Mouse (Mus musculus) limb, embryonic 10.5 days (tissue): ENCODE measurements at regions not wholly inside any gene's neighbourhood (a gene's known extent, or its start where the extent isn't known, plus 50 kb on each side); places are given as distances from the start of the nearest gene placed in this dataset.

Experiments
- DNase-seq: peaks from one replicate; pipeline ENCODE4 v3.0.0-alpha.2; 2017; ENCODE audit warnings: low spot score
- H3K27ac ChIP-seq: fragments of 300-500 bp; sonication (generic); 2 replicates; pipeline ENCODE4 v1.5.1; 2016; ENCODE audit warnings: mild to moderate bottlenecking
- H3K27me3 ChIP-seq: fragments of 300-500 bp; sonication (generic); 2 replicates; pipeline ENCODE4 v1.6.1; 2016; ENCODE audit warnings: low read depth, mild to moderate bottlenecking; ENCODE audit not compliant: poor library complexity, severe bottlenecking
- H3K36me3 ChIP-seq: fragments of 300-500 bp; sonication (generic); 2 replicates; pipeline ENCODE4 v1.6.1; 2016; ENCODE audit warnings: mild to moderate bottlenecking, moderate library complexity
- H3K4me1 ChIP-seq: fragments of 300-500 bp; sonication (generic); 2 replicates; pipeline ENCODE4 v1.6.1; 2016
- H3K4me3 ChIP-seq: fragments of 300-500 bp; sonication (generic); 2 replicates; pipeline ENCODE4 v1.5.1; 2016; ENCODE audit warnings: mild to moderate bottlenecking, moderate library complexity
- H3K9me3 ChIP-seq: fragments of 300-500 bp; sonication (generic); replicated peaks from 2 replicates; pipeline ENCODE4 v1.6.1; 2016; ENCODE audit warnings: mild to moderate bottlenecking
- WGBS: fragments of 180-500 bp; shearing (Covaris S2); methylation state at CpG from one replicate; pipeline ENCODE4 v1.1.7; 2016; 5-methylcytosine and 5-hydroxymethylcytosine counted together

DNA sequence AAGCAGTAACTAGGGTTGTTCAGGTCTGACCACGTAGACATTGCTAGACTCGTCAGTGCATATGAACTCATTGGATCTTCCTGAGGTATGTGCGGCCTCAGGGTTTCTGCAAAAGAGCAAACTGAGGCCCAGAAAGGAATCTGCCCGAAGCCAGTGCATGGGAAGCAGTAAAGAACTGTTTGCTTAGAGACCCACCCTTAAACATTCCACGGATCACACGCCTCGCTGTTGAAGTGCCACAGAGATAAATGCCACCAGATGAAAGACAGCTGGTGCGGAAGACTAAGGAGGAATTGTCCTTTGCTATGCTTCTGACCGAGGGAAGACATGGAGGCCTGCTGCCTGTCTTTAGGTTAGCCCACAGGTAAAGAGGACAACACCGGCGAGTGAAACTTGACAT lies 382.0 kb upstream of the Arglu1 start:
- Histone ChIP-seq H3K27ac (no peak overlapping the region), H3K36me3 (no peaks in the 10 kb centered on the region), H3K4me3 (no peak overlapping the region), H3K4me1 (no peaks in the 10 kb centered on the region), H3K9me3 (no peaks in the 10 kb centered on the region), H3K27me3 (no peaks in the 10 kb centered on the region)
- 80% methylated on average over 11 of the region's 11 CpGs for WGBS
- no peak for DNase-seq

DNA sequence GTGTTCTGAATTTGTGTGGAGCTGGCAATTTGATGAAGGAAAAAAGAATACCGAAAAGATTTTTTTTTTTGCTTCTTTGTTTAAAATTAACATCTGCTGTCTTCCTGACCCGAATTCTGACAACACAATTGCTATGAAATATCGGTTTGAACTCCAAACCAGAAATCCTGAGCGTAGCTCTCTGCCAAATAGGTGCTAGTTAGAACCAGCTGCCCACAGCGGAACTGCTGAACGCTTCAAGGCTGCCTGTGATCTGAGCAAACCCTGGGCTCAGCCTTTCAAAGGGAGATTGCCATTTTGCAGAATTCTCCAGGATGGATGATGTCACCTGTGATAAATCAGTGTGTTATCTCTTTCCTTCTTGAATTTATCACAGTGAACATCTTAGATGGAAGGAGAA lies 380.6 kb upstream of the Arglu1 start:
- no peak overlapping the region for H3K27ac ChIP-seq
- H3K9me3 ChIP-seq: no peaks in the 10 kb centered on the region
- no peaks in the 10 kb centered on the region for H3K27me3 ChIP-seq
- H3K4me1 ChIP-seq: no peaks in the 10 kb centered on the region
- no peak overlapping the region for H3K4me3 ChIP-seq
- WGBS: 55% methylated on average over 6 of the region's 6 CpGs
- no peaks in the 10 kb centered on the region for H3K36me3 ChIP-seq
- DNase-seq: no peak

DNA sequence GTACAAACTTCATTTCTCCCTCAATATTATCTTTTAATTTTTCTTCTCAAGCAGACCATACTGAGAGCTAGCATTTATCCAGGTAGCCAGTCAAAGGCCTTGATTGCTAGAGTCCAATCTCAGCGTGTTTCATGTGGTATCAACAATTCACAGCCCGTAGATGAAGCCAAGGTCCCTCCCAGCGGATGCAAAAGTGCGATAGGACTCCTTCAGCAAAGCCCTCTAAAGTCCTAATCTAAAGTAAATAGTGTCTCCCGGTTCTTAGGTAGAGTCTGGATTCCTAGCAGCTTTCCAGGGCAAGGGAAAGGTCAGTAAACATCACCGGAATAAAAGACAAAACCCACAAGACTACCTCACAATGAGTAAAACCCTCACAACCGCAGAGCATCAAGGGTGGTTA lies 379.5 kb upstream of the Arglu1 start:
- 82% methylated on average over 7 of the region's 7 CpGs for WGBS
- Histone ChIP-seq H3K4me1 (no peaks in the 10 kb centered on the region), H3K36me3 (no peaks in the 10 kb centered on the region), H3K4me3 (no peak overlapping the region), H3K27ac (no peak overlapping the region), H3K27me3 (no peaks in the 10 kb centered on the region), H3K9me3 (no peaks in the 10 kb centered on the region)
- no peak for DNase-seq

DNA sequence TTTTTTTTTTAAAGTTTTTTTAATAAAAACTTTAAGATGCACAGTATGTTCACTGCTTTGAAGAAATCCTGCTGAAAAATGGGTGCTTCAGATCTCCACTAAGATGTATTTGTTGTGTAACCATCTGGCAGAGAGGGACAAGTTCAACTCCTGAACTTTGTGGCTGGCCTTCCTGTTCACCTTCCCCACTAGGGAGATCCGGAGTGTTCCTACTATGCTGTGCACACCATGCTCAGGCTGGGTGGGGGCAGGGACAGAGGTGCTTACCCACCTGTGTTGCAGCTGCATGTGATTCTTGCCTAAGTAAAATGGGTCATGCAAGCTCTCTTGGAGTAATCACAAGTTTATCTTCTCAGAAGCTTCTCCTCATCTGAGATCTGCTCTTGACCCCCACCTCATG lies 377.4 kb upstream of the Arglu1 start:
- WGBS: 56% methylated on average over 1 of the region's 1 CpGs
- no peaks in the 10 kb centered on the region for H3K4me1 ChIP-seq
- H3K36me3 ChIP-seq: no peaks in the 10 kb centered on the region
- H3K4me3 ChIP-seq: no peak overlapping the region
- no peaks in the 10 kb centered on the region for H3K27me3 ChIP-seq
- DNase-seq: no peak
- H3K27ac ChIP-seq: no peak overlapping the region
- no peaks in the 10 kb centered on the region for H3K9me3 ChIP-seq

DNA sequence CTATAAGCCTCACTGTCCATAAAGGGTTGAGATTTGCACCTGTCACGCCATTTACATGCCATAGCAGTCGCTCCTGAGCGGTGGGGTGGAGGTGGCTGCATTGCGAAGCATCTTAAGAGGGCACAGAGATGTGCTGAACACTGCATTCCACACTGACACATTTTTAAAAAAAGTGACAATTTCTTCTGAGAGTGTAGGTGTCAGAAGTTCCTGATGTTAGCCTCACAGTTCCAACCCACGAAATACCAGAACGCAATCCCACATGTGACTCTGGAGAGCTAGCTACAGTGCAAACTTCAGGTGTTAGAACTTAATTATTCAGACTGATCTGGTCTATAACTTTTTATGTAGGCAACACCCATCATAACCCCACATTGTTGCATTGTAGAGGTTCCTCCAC lies 369.8 kb upstream of the Arglu1 start:
- Histone ChIP-seq H3K27me3 (no peaks in the 10 kb centered on the region), H3K4me1 (peaks cover 9% of the 10 kb centered on the region), H3K9me3 (no peaks in the 10 kb centered on the region), H3K27ac (no peak overlapping the region), H3K4me3 (no peak overlapping the region), H3K36me3 (no peaks in the 10 kb centered on the region)
- DNase-seq: no peak
- WGBS: 93% methylated on average over 6 of the region's 6 CpGs

DNA sequence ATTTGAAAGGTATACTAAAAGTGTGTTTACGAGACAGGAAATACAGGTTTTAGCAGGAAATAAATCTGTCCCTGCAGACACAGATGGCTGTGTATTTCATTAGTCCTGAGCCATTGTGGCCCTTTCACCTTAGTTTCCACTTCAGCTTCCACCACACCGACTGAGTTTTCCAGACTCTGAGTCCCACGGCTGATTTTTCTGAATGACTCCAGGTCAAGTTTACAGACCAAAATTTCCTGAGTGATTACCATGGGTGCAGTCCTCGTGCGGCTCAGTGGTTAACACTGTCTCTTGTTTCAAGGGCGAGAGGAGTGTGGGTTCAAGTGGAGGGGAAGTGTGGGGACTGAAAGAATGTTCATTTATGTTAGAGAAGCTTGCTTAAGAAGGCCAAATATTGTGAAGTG lies 365.1 kb upstream of the Arglu1 start:
- Histone ChIP-seq H3K9me3 (no peaks in the 10 kb centered on the region), H3K4me3 (no peak overlapping the region), H3K36me3 (no peaks in the 10 kb centered on the region), H3K27ac (peak overlapping the region; percentile 16; the same call in 1 of the 2 replicates), H3K27me3 (peaks cover 6% of the 10 kb centered on the region; the same call in 1 of the 2 replicates), H3K4me1 (peaks cover 31% of the 10 kb centered on the region)
- 41% methylated on average over 6 of the region's 6 CpGs for WGBS
- peak; percentile 40 for DNase-seq

DNA sequence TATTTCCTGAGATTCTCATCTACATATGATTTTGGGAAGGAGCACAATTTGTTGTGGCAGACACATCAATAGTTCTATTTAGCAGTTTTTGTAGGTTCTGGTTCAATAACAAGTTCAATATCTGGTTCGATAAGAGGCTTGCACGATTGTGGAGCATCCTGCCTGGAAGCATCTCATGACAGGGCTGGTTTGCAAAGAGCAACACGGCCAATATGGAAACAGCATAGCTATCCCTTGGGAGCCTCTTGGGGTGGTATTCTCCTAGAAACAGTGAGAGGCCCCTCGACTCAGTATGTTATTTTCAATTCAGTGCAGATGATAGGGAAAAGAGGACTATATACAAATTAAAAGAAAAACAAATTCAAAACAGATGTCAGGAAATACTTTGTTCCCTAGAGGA lies 364.5 kb upstream of the Arglu1 start:
- Histone ChIP-seq H3K9me3 (no peaks in the 10 kb centered on the region), H3K27me3 (peaks cover 6% of the 10 kb centered on the region; the same call in 1 of the 2 replicates), H3K36me3 (no peaks in the 10 kb centered on the region), H3K27ac (peak overlapping the region; percentile 10; the same call in 1 of the 2 replicates), H3K4me3 (no peak overlapping the region), H3K4me1 (peaks cover 38% of the 10 kb centered on the region)
- no peak for DNase-seq
- 70% methylated on average over 4 of the region's 4 CpGs for WGBS

DNA sequence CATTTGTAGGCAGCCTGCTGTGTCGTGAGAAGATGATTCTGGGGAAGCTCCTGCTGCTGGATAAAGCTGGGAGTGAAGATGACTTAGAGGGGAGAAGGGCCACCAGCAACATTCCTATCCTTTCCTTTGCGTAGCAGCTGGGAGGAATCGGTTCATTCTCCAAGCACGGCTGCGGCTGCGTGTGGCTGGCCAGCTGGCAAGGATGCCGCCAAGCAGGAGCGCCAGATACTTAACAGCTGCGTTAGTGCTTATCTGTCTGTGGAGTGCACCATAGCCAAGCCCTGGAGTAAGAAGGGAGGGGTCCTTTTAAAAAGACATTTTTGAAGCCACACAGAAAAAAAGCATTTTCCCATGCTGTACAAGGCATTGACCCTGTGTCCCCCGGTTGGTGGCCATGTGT lies 361.4 kb upstream of the Arglu1 start:
- no peak overlapping the region for H3K27ac ChIP-seq
- H3K4me3 ChIP-seq: no peak overlapping the region
- H3K36me3 ChIP-seq: no peaks in the 10 kb centered on the region
- H3K27me3 ChIP-seq: peaks cover 6% of the 10 kb centered on the region; the same call in 1 of the 2 replicates
- DNase-seq: no peak
- H3K4me1 ChIP-seq: peaks cover 46% of the 10 kb centered on the region
- WGBS: 77% methylated on average over 10 of the region's 10 CpGs
- no peaks in the 10 kb centered on the region for H3K9me3 ChIP-seq

DNA sequence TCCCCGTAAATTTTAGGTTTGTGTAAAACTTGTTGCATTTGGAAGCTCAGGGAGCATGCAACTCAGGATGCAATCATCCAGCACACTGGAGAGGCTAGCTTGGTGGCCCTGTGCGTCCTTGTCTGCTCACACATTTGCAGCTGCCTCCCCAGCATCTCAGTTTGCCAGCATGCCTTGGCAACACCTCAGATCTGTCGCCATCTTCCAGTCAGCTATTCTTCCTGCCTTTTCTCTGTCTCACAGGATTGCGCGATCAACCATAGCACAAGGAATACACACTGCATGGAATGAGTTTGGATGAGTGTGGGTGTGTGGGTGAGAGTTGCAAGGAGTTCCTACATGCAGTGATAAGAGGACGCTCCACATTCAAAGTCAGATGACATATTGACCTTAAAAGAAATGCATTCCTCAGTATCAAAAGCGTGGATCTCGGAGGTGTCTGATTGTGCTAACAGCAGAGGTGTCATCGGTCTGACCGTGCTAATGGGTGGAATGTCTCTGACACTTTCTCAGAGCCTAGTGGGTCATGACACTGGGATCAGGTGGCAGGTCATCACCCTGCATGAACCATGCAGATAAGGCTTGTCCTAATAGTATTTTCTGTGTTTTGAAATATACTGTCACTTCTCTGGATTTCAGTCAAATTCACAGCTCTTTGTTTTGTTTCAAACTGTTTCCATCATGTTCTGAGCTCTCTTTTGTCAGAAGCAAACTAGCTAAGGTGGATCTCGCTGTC lies 360.6 kb upstream of the Arglu1 start:
- Histone ChIP-seq H3K27ac (peak overlapping the region; percentile 64), H3K27me3 (peaks cover 6% of the 10 kb centered on the region; the same call in 1 of the 2 replicates), H3K4me1 (peaks cover 44% of the 10 kb centered on the region), H3K9me3 (no peaks in the 10 kb centered on the region), H3K36me3 (no peaks in the 10 kb centered on the region), H3K4me3 (no peak overlapping the region)
- whole genome bisulfite sequencing: 72% methylated on average over 11 of the region's 11 CpGs
- DNase-seq: no peak

DNA sequence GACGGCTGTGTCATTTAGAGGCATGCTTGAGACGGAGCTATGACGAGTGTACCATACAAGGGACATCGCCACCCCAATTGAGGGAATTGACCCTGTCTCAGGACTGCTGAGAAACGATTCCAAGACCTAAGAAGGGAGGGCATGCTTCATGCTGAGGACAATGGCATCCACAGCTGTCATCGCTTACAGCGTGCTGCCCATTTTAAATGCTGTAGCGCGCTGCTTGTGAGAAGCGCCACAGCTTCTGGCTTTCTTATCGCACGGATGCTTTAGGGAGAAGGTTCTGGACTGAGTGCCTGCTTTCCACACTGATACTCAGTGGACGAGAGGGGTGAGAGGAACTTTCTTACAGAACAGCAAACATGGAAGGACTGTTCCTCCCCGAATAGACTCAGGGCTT lies 357.8 kb upstream of the Arglu1 start:
- Histone ChIP-seq H3K27me3 (peaks cover 6% of the 10 kb centered on the region; the same call in 1 of the 2 replicates), H3K4me3 (no peak overlapping the region), H3K9me3 (no peaks in the 10 kb centered on the region), H3K4me1 (peaks cover 29% of the 10 kb centered on the region), H3K27ac (no peak overlapping the region), H3K36me3 (no peaks in the 10 kb centered on the region)
- DNase-seq: no peak
- 70% methylated on average over 14 of the region's 14 CpGs for WGBS

DNA sequence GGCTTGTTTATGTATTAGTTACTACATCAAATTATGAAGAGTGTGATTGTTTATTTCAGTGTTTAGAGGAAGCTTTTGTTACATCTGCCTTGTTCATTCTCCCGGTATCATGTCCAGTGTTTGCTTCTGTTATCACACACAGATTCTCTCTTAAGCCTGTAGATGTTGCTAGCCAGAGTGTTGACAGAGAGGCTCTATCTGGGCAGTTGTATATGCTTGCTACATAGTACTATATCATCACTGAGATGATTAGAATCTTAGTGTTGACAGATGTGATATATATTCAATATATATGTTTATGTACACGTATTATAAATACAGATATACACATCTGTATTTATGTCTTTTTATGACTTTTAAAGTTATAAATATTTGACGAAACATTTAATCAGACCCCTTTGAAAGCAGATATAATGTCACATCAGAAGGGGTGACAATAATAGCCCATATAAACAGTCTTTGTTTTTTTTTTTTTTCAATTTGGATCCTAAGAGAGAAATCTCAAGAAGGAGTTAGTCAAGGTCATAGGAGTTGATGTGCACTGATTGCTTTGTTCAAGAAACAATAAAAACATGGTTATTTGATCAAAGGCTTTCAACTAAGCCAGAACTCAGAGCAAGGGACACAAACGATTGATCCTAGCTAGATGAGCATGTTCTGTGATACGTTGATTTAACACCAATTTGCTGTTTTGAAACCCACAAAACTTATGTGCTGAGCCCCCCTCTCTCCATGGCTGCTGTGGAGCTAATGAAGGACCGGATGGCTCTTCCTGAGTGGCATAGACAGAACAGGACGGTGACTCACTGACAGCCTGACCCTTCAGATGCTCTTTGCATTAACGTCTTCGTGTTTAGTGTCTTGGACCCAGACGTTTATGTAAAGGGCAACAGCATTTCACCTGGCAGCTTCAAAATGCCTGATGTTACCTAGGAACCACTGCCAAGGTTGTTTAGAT lies 352.8 kb upstream of the Arglu1 start:
- Histone ChIP-seq H3K4me1 (peaks cover 2% of the 10 kb centered on the region), H3K9me3 (no peaks in the 10 kb centered on the region), H3K4me3 (no peak overlapping the region), H3K27ac (no peak overlapping the region), H3K27me3 (no peaks in the 10 kb centered on the region; the same call in 1 of the 2 replicates), H3K36me3 (no peaks in the 10 kb centered on the region)
- DNase-seq: no peak
- WGBS: 84% methylated on average over 10 of the region's 10 CpGs

DNA sequence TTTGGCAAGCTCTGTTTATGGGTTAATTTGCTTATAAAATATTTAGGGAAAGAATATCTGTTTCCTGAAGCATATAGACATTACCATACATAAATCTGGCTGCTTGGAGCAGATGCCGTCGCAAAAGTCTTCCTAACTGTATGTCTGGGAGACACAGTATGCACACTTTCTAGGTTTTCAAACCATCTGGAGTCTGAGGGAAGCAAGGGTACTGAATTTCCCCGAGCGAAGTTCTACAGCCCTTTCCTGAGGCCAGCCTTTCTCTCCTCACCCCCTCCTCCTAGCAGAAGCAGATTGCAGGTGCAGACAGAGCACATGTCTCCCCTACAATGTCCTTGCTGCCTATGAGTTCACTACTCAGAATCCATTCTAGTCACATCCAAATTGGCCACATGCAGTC lies 338.8 kb upstream of the Arglu1 start:
- WGBS: 90% methylated on average over 4 of the region's 4 CpGs
- H3K4me3 ChIP-seq: no peak overlapping the region
- no peaks in the 10 kb centered on the region for H3K27me3 ChIP-seq
- no peak overlapping the region for H3K27ac ChIP-seq
- peaks cover 24% of the 10 kb centered on the region for H3K4me1 ChIP-seq
- no peak for DNase-seq
- H3K9me3 ChIP-seq: no peaks in the 10 kb centered on the region
- H3K36me3 ChIP-seq: no peaks in the 10 kb centered on the region

DNA sequence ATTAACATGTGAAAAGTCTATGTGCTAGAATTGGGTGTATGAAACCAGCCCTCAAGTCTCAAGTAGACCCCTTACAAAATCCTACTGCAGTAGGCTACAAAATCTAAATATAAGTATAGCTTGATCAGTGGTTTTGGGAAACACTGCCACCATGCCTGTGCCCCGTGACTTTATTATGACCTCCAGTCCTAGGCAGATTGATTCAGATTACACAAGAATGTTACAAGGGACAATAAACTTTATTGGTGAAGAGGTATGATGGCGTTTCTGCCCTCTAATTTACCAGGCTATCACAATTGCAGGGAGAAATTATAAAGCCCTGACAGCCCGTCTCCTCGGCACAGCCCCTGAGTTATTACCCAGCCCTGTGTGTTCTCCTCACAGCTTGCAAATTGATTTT lies 337.4 kb upstream of the Arglu1 start:
- Histone ChIP-seq H3K27ac (no peak overlapping the region), H3K36me3 (no peaks in the 10 kb centered on the region), H3K4me3 (no peak overlapping the region), H3K27me3 (no peaks in the 10 kb centered on the region), H3K4me1 (peaks cover 23% of the 10 kb centered on the region), H3K9me3 (no peaks in the 10 kb centered on the region)
- WGBS: 54% methylated on average over 4 of the region's 4 CpGs
- no peak for DNase-seq
